Mouse (Mus musculus) cerebellum, adult 2 months (tissue): ENCODE measurements around the gene Pms1. TPM values are rescaled to one million over a fixed set of nuclear protein-coding genes. Genes with fewer than 3 reads are reported as not detected.

Experiments used
- DNase-seq, 2 experiments: peaks; one replicate each; pipeline ENCODE4 v3.0.0; 2021
- H3K27ac ChIP-seq: fragments of 200-500 bp; 2 replicates; pipeline ENCODE4 v1.5.1; 2012; ENCODE audit warnings: low read length, control low read depth, inconsistent platforms; ENCODE audit not compliant: insufficient read depth
- H3K27me3 ChIP-seq: fragments of 200-500 bp; 2 replicates; pipeline ENCODE4 v1.6.1; 2012; ENCODE audit warnings: inconsistent platforms, mild to moderate bottlenecking, low read length, moderate library complexity; ENCODE audit not compliant: control insufficient read depth, insufficient read depth
- H3K4me1 ChIP-seq: fragments of 200-500 bp; 2 replicates; pipeline ENCODE4 v1.6.1; 2011; ENCODE audit warnings: low read length; ENCODE audit not compliant: control insufficient read depth, insufficient read depth
- H3K4me3 ChIP-seq: fragments of 200-500 bp; replicated peaks from 2 replicates; pipeline ENCODE3; 2011; ENCODE audit warnings: mild to moderate bottlenecking, low read depth, low read length, control low read depth; ENCODE audit not compliant: insufficient read depth
- CTCF ChIP-seq: fragments of 200-500 bp; IDR thresholded peaks from 2 replicates; pipeline ENCODE4 v1.5.1; 2011; ENCODE audit warnings: low read depth, mild to moderate bottlenecking, control low read depth, low read length, moderate library complexity, borderline replicate concordance; ENCODE audit not compliant: insufficient read depth
- POLR2A ChIP-seq: fragments of 200-500 bp; IDR thresholded peaks from 2 replicates; pipeline ENCODE4 v1.6.1; 2011; ENCODE audit warnings: low read length, control low read depth, borderline replicate concordance; ENCODE audit not compliant: insufficient read depth
- WGBS: fragments of 180-500 bp; shearing (Covaris S2); methylation state at CpG from one replicate; pipeline ENCODE4 v1.1.7; 2018; 5-methylcytosine and 5-hydroxymethylcytosine counted together
- polyA plus RNA-seq: library from polyadenylated mRNA; depleted of rRNA; stranded (reverse); fragments of >200 nt; gene quantifications from 2 replicates; pipeline ENCODE4 v1.2.3, GENCODE M21; 2012; rRNA removed

Gene Pms1
- polyA plus RNA-seq, 1 experiment: 10.4 TPM

GRCm38 (mm10) chr1:53187536-53187935 lies 109.3 kb downstream of the Pms1 start, which contains the start of gene 1700019A02Rik:
Gene 1700019A02Rik (minus strand): TSS chr1:53187636.
- WGBS: 94% methylated on average over 8 of the region's 8 CpGs
- Histone ChIP-seq H3K27ac (no peak within 1 kb of the TSS), H3K27me3 (no peaks in the 10 kb centered on the region), H3K4me1 (no peaks in the 10 kb centered on the region), H3K4me3 (no peak within 1 kb of the TSS)
- TF ChIP-seq CTCF (no peak), POLR2A (no peak)
- DNase-seq: no peak

- H3K4me1 ChIP-seq: no peaks in the 10 kb centered on the region
- 79% methylated on average over 3 of the region's 3 CpGs for WGBS
- no peak overlapping the region for H3K4me3 ChIP-seq
- TF ChIP-seq POLR2A (no peak), CTCF (no peak)
- no peak for DNase-seq
- H3K27me3 ChIP-seq: no peaks in the 10 kb centered on the region
- no peak overlapping the region for H3K27ac ChIP-seq
Measured at GRCm38 (mm10) chr1:53186301-53186700, 110.5 kb downstream of the Pms1 start.

- no peak overlapping the region for H3K4me3 ChIP-seq
- 60% methylated on average over 6 of the region's 6 CpGs for WGBS
- no peaks in the 10 kb centered on the region for H3K27me3 ChIP-seq
Measured at GRCm38 (mm10) chr1:53157715-53158114, 139.1 kb downstream of the Pms1 start.

More at GRCm38 (mm10) chr1:53157715-53158114, 139.1 kb downstream of the Pms1 start:
- no peak overlapping the region for H3K27ac ChIP-seq
- TF ChIP-seq CTCF: no peak
- no peak for TF ChIP-seq POLR2A
- no peak for DNase-seq
- no peaks in the 10 kb centered on the region for H3K4me1 ChIP-seq

Other genes with a start within 250 kb of the Pms1 start
- 0.18 and 0.19 TPM in 2 replicates for gene Mstn, start 235.4 kb downstream of the Pms1 start, polyA plus RNA-seq
- gene 1700019A02Rik, start 109.4 kb downstream of the Pms1 start, polyA plus RNA-seq: 0.25 TPM in 1 of 2 replicates, not detected in the other
- 17.0 and 20.7 TPM in 2 replicates for gene Ormdl1, start 77 bp upstream of the Pms1 start, polyA plus RNA-seq
- 2.9 and 3.8 TPM in 2 replicates for gene Gm28778, start 93 bp upstream of the Pms1 start, polyA plus RNA-seq
- gene Osgepl1, start 16.6 kb upstream of the Pms1 start, polyA plus RNA-seq: 27.2 and 28.0 TPM in 2 replicates
- gene Asdurf, start 55.6 kb upstream of the Pms1 start, polyA plus RNA-seq: not detected in 2 replicates
- 0.18 and 0.40 TPM in 2 replicates for gene Gm28551, start 55.6 kb upstream of the Pms1 start, polyA plus RNA-seq
- gene Asnsd1, start 55.7 kb upstream of the Pms1 start, polyA plus RNA-seq: 17.1 and 17.7 TPM in 2 replicates